Mouse (Mus musculus) hindbrain, embryonic 13.5 days (tissue): ENCODE measurements around the gene Kcnh4. TPM values are rescaled to one million over a fixed set of nuclear protein-coding genes. Genes with fewer than 3 reads are reported as not detected.

Experiments used
- ATAC-seq: fragments of 200-750 bp; cut with Nextera tagmentation; 2 replicates; pipeline ENCODE4 v1.8.0; 2017; ENCODE audit warnings: moderate TSS enrichment; ENCODE audit not compliant: low FRiP score
- H3K27ac ChIP-seq: fragments of 300-500 bp; sonication (generic); 2 replicates; pipeline ENCODE4 v1.5.1; 2015; ENCODE audit warnings: inconsistent platforms, mild to moderate bottlenecking, moderate library complexity
- H3K27me3 ChIP-seq: fragments of 300-500 bp; sonication (generic); 2 replicates; pipeline ENCODE4 v1.6.1; 2015; ENCODE audit warnings: mild to moderate bottlenecking, inconsistent platforms
- H3K36me3 ChIP-seq: fragments of 300-500 bp; sonication (generic); 2 replicates; pipeline ENCODE4 v1.6.1; 2015; ENCODE audit warnings: mild to moderate bottlenecking, inconsistent platforms
- H3K4me1 ChIP-seq: fragments of 300-500 bp; sonication (generic); replicated peaks from 2 replicates; pipeline ENCODE4 v1.6.1; 2015; ENCODE audit warnings: inconsistent platforms
- H3K4me2 ChIP-seq: fragments of 300-500 bp; sonication (generic); 2 replicates; pipeline ENCODE4 v1.6.1; 2015; ENCODE audit warnings: inconsistent platforms, mild to moderate bottlenecking, moderate library complexity
- H3K4me3 ChIP-seq: fragments of 300-500 bp; sonication (generic); 2 replicates; pipeline ENCODE4 v1.5.1; 2015; ENCODE audit warnings: mild to moderate bottlenecking, inconsistent platforms
- H3K9ac ChIP-seq: fragments of 300-500 bp; sonication (generic); 2 replicates; pipeline ENCODE4 v1.6.1; 2015; ENCODE audit warnings: mild to moderate bottlenecking, inconsistent platforms
- H3K9me3 ChIP-seq: fragments of 300-500 bp; sonication (generic); 2 replicates; pipeline ENCODE4 v1.6.1; 2016; ENCODE audit warnings: inconsistent platforms
- WGBS: fragments of 180-500 bp; shearing (Covaris S2); methylation state at CpG from one replicate; pipeline ENCODE4 v1.1.7; 2015; 5-methylcytosine and 5-hydroxymethylcytosine counted together
- polyA plus RNA-seq: library from polyadenylated mRNA; unstranded; fragments of >200 nt; fragmentation: Nextera tagmentation; extraction: Ambion mirVana; gene quantifications from 2 replicates; pipeline ENCODE4 v1.2.1, GENCODE M21; 2015

Gene Kcnh4
- polyA plus RNA-seq, 1 experiment from 2014 or later: 7.5 TPM

- H3K9ac ChIP-seq: no peak overlapping the region
- no peak overlapping the region for H3K4me2 ChIP-seq
- H3K36me3 ChIP-seq: peaks cover 13% of the 10 kb centered on the region
- 0 out of 2 replicates have a peak overlapping the region, but pooled peaks have one; percentile 1 for H3K27ac ChIP-seq
- peaks cover 23% of the 10 kb centered on the region for H3K4me1 ChIP-seq
- no peak overlapping the region for H3K4me3 ChIP-seq
- WGBS: 61% methylated on average over 5 of the region's 5 CpGs
- no peaks in the 10 kb centered on the region for H3K9me3 ChIP-seq
- no peak for ATAC-seq
- no peaks in the 10 kb centered on the region for H3K27me3 ChIP-seq
Observed at GRCm38 (mm10) chr11:100724919-100725512, 34.7 kb downstream of the Kcnh4 start.

DNA sequence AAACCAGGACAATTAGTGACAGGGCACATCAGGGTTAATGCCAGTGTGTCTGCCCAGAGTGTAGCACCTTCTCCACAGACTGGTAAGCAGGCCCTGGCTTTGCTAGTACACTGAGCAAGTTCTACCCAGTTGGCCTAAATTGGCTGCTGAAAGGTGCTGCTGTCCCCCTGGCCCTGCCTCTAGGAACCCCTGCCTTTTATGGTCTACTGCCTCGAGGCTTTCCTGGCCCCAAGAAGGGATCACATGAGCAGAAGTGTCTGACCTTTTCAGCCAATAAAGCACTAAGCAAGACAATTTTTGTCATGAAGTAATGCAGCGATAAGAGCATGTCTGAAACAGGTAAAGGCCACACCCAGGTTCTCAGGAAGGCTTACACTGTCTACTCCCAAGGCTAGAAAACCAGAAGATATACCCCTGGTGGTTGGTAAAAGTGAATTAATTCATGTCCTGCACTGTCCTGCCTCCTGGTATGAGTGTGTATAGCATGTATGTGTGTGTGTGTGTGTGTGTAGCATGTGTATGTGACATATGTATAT is 37.2 kb downstream of the Kcnh4 start:
- WGBS: 57% methylated on average over 2 of the region's 2 CpGs
- no peaks in the 10 kb centered on the region for H3K27me3 ChIP-seq
- no peak overlapping the region; the same call in 1 of the 2 replicates for H3K9ac ChIP-seq
- ATAC-seq: no peak
- H3K27ac ChIP-seq: peak overlapping the region; percentile 24; the same call in 1 of the 2 replicates
- peaks cover 24% of the 10 kb centered on the region for H3K36me3 ChIP-seq
- H3K4me2 ChIP-seq: no peak overlapping the region
- H3K4me1 ChIP-seq: peaks cover 28% of the 10 kb centered on the region
- no peak overlapping the region for H3K4me3 ChIP-seq
- H3K9me3 ChIP-seq: no peaks in the 10 kb centered on the region

DNA sequence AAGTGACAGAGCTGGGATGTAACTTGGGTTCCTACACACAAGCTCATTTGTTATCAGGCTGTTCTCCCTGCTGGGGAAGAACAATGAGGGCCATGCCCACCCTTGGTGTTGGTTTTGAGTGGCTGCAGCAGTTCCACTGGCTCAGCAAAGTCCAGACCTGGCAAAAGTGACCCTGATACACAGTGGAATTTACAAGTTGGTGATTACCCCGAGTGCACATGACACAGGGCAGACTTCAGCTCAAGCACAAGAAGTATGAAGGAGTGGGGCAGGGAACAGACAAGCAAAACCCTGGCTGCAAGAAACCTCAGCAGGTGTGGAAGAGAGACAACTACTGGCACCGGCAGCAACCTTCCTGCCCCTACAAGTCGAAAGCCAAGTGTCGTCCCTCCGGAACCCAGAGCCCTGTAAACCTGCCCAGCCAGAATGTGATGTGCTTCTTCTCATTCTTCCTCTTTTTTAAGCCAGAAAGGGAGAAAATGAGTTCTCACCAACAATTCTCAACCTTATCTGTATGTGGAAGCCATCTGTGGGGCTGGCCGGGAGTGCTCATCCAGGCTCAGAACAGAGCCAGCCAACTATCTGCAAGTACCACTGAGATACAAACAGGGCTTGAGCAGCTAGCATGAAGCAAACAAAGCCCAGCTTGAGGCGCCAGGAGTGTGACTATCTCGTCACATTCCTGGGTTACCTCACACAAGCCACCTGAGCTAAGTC is 37.8 kb downstream of the Kcnh4 start:
- Histone ChIP-seq H3K4me1 (peaks cover 28% of the 10 kb centered on the region), H3K36me3 (peaks cover 30% of the 10 kb centered on the region), H3K27ac (peak overlapping the region; percentile 24; the same call in 1 of the 2 replicates), H3K4me2 (no peak overlapping the region), H3K27me3 (no peaks in the 10 kb centered on the region), H3K9ac (no peak overlapping the region), H3K9me3 (no peaks in the 10 kb centered on the region), H3K4me3 (no peak overlapping the region)
- no peak for ATAC-seq
- WGBS: 76% methylated on average over 8 of the region's 8 CpGs

DNA sequence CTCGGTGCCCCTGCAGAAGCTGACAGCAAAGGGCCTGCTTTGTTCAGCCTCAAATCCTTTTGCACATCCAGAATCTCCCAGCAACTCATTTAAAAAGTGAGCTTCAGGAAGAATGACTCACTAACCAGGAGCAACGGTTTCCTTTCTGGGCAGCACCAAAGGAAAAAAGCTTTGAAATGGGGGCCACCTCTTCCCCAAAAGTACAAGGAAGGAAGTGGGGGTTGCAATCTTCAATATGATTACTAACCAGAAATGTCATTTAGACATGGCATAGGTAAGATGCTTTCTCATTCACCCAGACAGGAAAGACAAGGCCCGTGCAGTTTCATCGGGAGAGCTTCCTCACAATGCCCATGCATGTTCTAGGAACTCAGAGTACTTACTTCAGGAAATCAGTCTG is 38.5 kb downstream of the Kcnh4 start:
- 75% methylated on average over 4 of the region's 4 CpGs for WGBS
- Histone ChIP-seq H3K4me3 (no peak overlapping the region), H3K9ac (no peak overlapping the region), H3K9me3 (no peaks in the 10 kb centered on the region), H3K36me3 (peaks cover 36% of the 10 kb centered on the region), H3K4me1 (peaks cover 28% of the 10 kb centered on the region), H3K4me2 (no peak overlapping the region), H3K27me3 (no peaks in the 10 kb centered on the region), H3K27ac (peak overlapping the region; percentile 67; the same call in 1 of the 2 replicates)
- ATAC-seq: no peak

GRCm38 (mm10) chr11:100720345-100720744 is 39.4 kb downstream of the Kcnh4 start:
- 79% methylated on average over 5 of the region's 5 CpGs for WGBS
- ATAC-seq: no peak
- Histone ChIP-seq H3K27ac (peak overlapping the region; percentile 67), H3K9me3 (no peaks in the 10 kb centered on the region), H3K4me3 (no peak overlapping the region), H3K36me3 (peaks cover 45% of the 10 kb centered on the region), H3K27me3 (no peaks in the 10 kb centered on the region), H3K4me2 (no peak overlapping the region), H3K4me1 (peaks cover 28% of the 10 kb centered on the region), H3K9ac (peak overlapping the region; percentile 19; the same call in 1 of the 2 replicates)

- Histone ChIP-seq H3K9me3 (no peaks in the 10 kb centered on the region), H3K4me2 (no peak overlapping the region), H3K36me3 (peaks cover 50% of the 10 kb centered on the region), H3K4me3 (no peak overlapping the region), H3K4me1 (peaks cover 30% of the 10 kb centered on the region), H3K27ac (peak overlapping the region; percentile 67; the same call in 1 of the 2 replicates), H3K9ac (no peak overlapping the region), H3K27me3 (no peaks in the 10 kb centered on the region)
- WGBS: 89% methylated on average over 11 of the region's 11 CpGs
- no peak for ATAC-seq
Observed at GRCm38 (mm10) chr11:100719893-100720292, 39.8 kb downstream of the Kcnh4 start.

GRCm38 (mm10) chr11:100719312-100719711 is 40.4 kb downstream of the Kcnh4 start:
- no peak for ATAC-seq
- H3K9me3 ChIP-seq: no peaks in the 10 kb centered on the region
- no peaks in the 10 kb centered on the region for H3K27me3 ChIP-seq
- 83% methylated on average over 3 of the region's 3 CpGs for WGBS
- peak overlapping the region; percentile 67; the same call in 1 of the 2 replicates for H3K27ac ChIP-seq
- H3K4me3 ChIP-seq: no peak overlapping the region
- peaks cover 33% of the 10 kb centered on the region for H3K4me1 ChIP-seq
- no peak overlapping the region for H3K9ac ChIP-seq
- no peak overlapping the region for H3K4me2 ChIP-seq
- peaks cover 51% of the 10 kb centered on the region for H3K36me3 ChIP-seq

- Histone ChIP-seq H3K27me3 (no peaks in the 10 kb centered on the region), H3K4me2 (no peak overlapping the region), H3K9ac (no peak overlapping the region), H3K4me1 (peaks cover 38% of the 10 kb centered on the region), H3K9me3 (no peaks in the 10 kb centered on the region), H3K36me3 (peaks cover 51% of the 10 kb centered on the region), H3K4me3 (no peak overlapping the region), H3K27ac (no peak overlapping the region)
- 84% methylated on average over 4 of the region's 4 CpGs for WGBS
- ATAC-seq: no peak
Observed at GRCm38 (mm10) chr11:100718866-100719265, 40.9 kb downstream of the Kcnh4 start.

DNA sequence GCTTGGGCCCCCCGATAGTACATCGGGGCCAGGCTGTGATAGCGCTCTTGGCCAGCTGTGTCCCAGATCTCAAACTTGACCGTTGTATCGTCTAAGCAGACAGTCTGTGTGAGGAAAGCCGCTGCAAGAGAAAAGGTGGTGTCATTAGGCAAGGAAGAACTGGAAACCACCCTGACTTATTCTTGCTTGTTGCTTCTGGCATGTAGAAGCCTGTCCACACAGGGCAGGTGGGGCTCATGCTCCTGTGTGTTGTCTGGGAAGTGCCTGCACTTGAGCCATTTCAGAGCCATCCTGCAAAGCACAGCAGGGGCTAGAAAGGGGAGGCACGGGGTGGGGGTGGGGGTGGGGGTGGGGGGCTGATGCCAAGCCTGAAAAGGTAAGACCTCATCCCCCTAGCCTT is 41.3 kb downstream of the Kcnh4 start:
- Histone ChIP-seq H3K4me3 (no peak overlapping the region), H3K36me3 (peaks cover 51% of the 10 kb centered on the region), H3K27me3 (no peaks in the 10 kb centered on the region), H3K4me2 (no peak overlapping the region), H3K9ac (no peak overlapping the region), H3K4me1 (peaks cover 42% of the 10 kb centered on the region), H3K9me3 (no peaks in the 10 kb centered on the region), H3K27ac (no peak overlapping the region)
- 95% methylated on average over 7 of the region's 7 CpGs for WGBS
- ATAC-seq: no peak

GRCm38 (mm10) chr11:100716649-100717048 is 43.1 kb downstream of the Kcnh4 start:
- no peak overlapping the region for H3K4me2 ChIP-seq
- 82% methylated on average over 3 of the region's 3 CpGs for WGBS
- H3K4me1 ChIP-seq: peaks cover 39% of the 10 kb centered on the region
- ATAC-seq: no peak
- peak overlapping the region; percentile 49 for H3K9ac ChIP-seq
- H3K4me3 ChIP-seq: no peak overlapping the region
- H3K27me3 ChIP-seq: no peaks in the 10 kb centered on the region
- peaks cover 51% of the 10 kb centered on the region for H3K36me3 ChIP-seq
- no peaks in the 10 kb centered on the region for H3K9me3 ChIP-seq
- H3K27ac ChIP-seq: no peak overlapping the region

GRCm38 (mm10) chr11:100714948-100715347 is 44.8 kb downstream of the Kcnh4 start:
- Histone ChIP-seq H3K4me2 (no peak overlapping the region), H3K27ac (no peak overlapping the region), H3K4me3 (no peak overlapping the region), H3K27me3 (no peaks in the 10 kb centered on the region), H3K9me3 (no peaks in the 10 kb centered on the region), H3K36me3 (peaks cover 58% of the 10 kb centered on the region), H3K9ac (no peak overlapping the region), H3K4me1 (peaks cover 36% of the 10 kb centered on the region)
- WGBS: 72% methylated on average over 6 of the region's 6 CpGs
- no peak for ATAC-seq

DNA sequence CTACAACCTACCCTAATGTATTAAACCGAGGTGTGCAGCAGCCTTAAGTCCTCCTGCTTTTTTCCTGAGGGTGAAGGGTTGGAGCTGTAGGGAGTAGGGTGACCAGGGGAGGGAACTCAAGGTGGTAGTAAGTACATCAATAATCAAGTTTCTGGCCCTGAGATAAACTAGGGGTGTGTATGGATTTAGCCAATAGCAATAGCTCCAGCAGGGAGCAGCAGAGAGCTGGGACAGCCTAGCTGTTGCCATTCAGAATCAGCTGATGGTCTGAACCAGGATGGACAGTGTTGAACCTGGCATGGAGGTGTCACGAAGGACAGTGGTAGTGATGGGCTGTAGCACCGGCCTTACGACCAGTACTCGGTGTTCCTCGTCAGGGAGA is 45.2 kb downstream of the Kcnh4 start:
- peaks cover 32% of the 10 kb centered on the region for H3K4me1 ChIP-seq
- H3K9me3 ChIP-seq: no peaks in the 10 kb centered on the region
- H3K27ac ChIP-seq: no peak overlapping the region
- ATAC-seq: 0 out of 2 replicates have a peak, but pooled peaks have one; percentile 10
- H3K4me3 ChIP-seq: no peak overlapping the region
- H3K9ac ChIP-seq: peak overlapping the region; percentile 67; the same call in 1 of the 2 replicates
- H3K27me3 ChIP-seq: no peaks in the 10 kb centered on the region
- H3K36me3 ChIP-seq: peaks cover 58% of the 10 kb centered on the region
- 50% methylated on average over 6 of the region's 6 CpGs for WGBS
- no peak overlapping the region; the same call in 1 of the 2 replicates for H3K4me2 ChIP-seq
